Mouse (Mus musculus) E14TG2a.4 (cell line): ENCODE measurements around the gene Gm26727.

ENCODE experiments used
- CTCF ChIP-seq: conservative IDR thresholded peaks from 2 replicates; pipeline ENCODE4 v1.5.1; 2014; ENCODE audit warnings: low read length
- POU5F1 ChIP-seq: IDR thresholded peaks from 2 replicates; pipeline ENCODE4 v1.6.1; 2014; ENCODE audit warnings: low read length, borderline replicate concordance

- no peak for TF ChIP-seq CTCF
- TF ChIP-seq POU5F1, result no peak
Measured at GRCm38 (mm10) chr2:67460857-67461256, 27.9 kb upstream of the Gm26727 start.
